Mouse (Mus musculus): ENCODE measurements around the gene Hoxd10.

Gene Hoxd10

DNA sequence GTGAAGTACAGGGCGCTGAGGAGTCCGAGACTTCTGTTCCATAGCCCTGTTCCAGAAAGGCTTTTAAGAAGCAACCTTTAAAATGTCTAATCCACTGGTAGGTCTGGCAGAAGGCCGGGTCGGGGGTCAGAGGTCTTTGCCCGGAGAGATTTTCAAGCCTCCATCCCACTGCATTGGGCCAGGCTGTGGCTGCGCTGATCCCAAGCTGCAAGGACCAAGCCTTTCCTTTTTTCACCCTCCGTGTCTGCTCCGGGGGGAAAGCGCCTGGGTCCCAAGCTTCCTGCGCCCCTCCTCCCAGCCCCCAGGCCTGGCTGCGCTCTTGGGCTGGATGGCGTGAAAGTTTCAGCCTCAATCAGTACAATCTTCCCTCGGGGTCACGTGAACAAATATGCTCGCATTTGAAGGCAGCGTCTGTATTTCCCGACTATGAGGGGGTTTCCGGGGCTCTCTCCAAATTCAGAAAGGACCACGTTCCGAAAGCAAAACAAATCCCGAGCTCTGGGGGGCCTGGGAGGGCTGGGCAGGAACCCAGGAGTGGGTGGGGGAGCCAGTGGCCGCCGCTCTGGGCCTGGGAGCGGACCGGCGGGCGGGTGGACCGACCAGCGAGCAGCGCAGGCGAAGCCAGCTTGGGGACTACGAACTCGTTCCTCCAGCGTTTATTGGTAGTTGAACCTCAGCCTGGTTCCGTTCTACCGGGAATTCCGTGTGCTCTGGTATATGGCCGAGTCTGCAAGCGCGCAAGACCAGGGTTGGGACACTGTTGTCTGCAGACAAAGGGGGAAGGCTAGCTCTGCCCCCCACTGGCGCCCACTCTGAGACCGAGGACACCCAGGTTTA, 44.3 kb downstream of the Hoxd10 start:
- Histone ChIP-seq H3K4me3 (replicated peaks; ENCODE audit: low read length) (peak overlapping the region; percentile 26; the same call in 1 of the 2 replicates), H3K27me3 (ENCODE audit: insufficient read depth, low read length) (peaks cover 99% of the 10 kb centered on the region), H3K4me1 (replicated peaks; ENCODE audit: low read depth, low read length) (peaks cover 45% of the 10 kb centered on the region), H3K36me3 (ENCODE audit: insufficient read depth, low read length) (no peaks in the 10 kb centered on the region), H3K9me3 (ENCODE audit: low read length) (peaks cover 3% of the 10 kb centered on the region; the same call in 1 of the 2 replicates)
- TF ChIP-seq POU5F1 (IDR thresholded peaks at IDR 0.05; ENCODE audit: borderline replicate concordance, low read length), result no peak
- no peak for TF ChIP-seq CTCF (conservative IDR thresholded peaks at IDR 0.05; ENCODE audit: low read length)
- no peak for TF ChIP-seq NANOG (IDR thresholded peaks at IDR 0.05; ENCODE audit: borderline replicate concordance, low read length)

DNA sequence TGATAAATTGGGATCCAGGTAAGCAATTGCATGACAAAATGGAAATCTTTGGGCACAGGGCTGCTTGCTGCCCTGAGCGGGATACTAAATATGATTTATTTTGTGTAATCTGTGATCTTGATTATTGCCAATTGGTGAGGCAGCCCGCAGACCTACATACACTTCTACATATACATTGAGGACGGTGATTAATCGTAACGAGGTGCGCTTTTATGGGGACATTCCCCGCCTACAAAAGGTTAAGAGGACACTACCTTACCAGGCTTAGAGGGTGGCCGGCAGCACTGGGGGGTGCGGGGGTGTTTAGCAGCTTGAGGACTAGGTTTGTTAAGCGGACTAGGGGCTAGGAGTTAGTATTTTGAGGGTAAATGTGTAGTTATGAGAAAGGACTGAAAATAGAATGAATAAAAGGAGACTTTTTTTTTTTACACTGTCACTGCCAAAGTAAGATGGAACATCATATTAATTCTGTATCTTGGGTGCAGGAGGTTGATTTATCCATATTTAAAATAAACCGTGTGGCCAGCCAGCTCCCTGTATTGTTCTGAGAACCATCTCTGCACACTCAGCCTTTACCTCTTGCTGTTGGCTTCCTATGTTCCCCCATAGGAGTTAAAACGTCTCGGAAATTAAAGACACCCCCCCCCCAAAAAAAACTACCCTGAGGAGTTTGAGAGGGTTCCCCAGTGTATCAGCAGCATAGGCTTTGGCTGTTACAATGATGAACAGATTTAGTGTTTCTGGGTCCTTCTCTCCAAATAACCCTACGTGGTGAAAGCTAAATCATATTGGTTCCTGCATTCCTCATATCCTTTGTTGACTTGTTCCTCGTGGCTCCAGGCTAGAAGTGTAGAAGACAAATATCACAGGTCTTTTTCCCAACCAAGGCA, 45.2 kb downstream of the Hoxd10 start:
- Histone ChIP-seq H3K4me3 (replicated peaks; ENCODE audit: low read length) (no peak overlapping the region), H3K4me1 (replicated peaks; ENCODE audit: low read depth, low read length) (peaks cover 40% of the 10 kb centered on the region), H3K27me3 (ENCODE audit: insufficient read depth, low read length) (peaks cover 99% of the 10 kb centered on the region), H3K9me3 (ENCODE audit: low read length) (peaks cover 3% of the 10 kb centered on the region; the same call in 1 of the 2 replicates), H3K36me3 (ENCODE audit: insufficient read depth, low read length) (no peaks in the 10 kb centered on the region)
- TF ChIP-seq NANOG (IDR thresholded peaks at IDR 0.05; ENCODE audit: borderline replicate concordance, low read length), result no peak
- no peak for TF ChIP-seq POU5F1 (IDR thresholded peaks at IDR 0.05; ENCODE audit: borderline replicate concordance, low read length)
- no peak for TF ChIP-seq CTCF (conservative IDR thresholded peaks at IDR 0.05; ENCODE audit: low read length)

DNA sequence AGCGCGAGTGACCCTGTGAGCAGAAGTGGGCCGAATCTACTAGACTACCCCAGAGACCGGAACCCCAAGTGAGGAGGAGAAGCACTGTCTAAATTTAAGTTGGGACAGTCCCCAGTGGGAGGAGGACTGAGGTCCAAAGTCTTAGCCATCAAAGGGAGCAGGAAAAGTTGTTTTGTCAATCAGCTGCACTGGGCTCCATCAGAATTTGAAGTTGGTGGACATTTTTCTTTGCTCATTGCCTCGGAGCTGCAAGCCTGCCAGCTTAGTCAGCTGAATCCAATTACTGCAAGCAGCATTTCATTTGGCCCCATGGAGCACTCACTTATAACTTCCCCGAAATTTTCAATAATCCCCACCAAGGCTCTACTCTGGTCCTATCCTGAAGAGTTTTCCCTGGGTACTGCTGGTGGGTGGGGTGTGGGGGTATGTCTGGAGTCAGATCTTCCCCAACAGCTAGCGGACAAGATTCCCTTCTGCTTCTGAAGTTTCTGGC, 45.9 kb downstream of the Hoxd10 start:
- H3K36me3 ChIP-seq (ENCODE audit: insufficient read depth, low read length), result no peaks in the 10 kb centered on the region
- H3K9me3 ChIP-seq (ENCODE audit: low read length), result peaks cover 3% of the 10 kb centered on the region; the same call in 1 of the 2 replicates
- H3K4me3 ChIP-seq (replicated peaks; ENCODE audit: low read length), result no peak overlapping the region
- TF ChIP-seq CTCF (conservative IDR thresholded peaks at IDR 0.05; ENCODE audit: low read length) (no peak), NANOG (IDR thresholded peaks at IDR 0.05; ENCODE audit: borderline replicate concordance, low read length) (no peak), POU5F1 (IDR thresholded peaks at IDR 0.05; ENCODE audit: borderline replicate concordance, low read length) (no peak)
- H3K27me3 ChIP-seq (ENCODE audit: insufficient read depth, low read length), result peaks cover 99% of the 10 kb centered on the region
- peaks cover 40% of the 10 kb centered on the region for H3K4me1 ChIP-seq (replicated peaks; ENCODE audit: low read depth, low read length)

DNA sequence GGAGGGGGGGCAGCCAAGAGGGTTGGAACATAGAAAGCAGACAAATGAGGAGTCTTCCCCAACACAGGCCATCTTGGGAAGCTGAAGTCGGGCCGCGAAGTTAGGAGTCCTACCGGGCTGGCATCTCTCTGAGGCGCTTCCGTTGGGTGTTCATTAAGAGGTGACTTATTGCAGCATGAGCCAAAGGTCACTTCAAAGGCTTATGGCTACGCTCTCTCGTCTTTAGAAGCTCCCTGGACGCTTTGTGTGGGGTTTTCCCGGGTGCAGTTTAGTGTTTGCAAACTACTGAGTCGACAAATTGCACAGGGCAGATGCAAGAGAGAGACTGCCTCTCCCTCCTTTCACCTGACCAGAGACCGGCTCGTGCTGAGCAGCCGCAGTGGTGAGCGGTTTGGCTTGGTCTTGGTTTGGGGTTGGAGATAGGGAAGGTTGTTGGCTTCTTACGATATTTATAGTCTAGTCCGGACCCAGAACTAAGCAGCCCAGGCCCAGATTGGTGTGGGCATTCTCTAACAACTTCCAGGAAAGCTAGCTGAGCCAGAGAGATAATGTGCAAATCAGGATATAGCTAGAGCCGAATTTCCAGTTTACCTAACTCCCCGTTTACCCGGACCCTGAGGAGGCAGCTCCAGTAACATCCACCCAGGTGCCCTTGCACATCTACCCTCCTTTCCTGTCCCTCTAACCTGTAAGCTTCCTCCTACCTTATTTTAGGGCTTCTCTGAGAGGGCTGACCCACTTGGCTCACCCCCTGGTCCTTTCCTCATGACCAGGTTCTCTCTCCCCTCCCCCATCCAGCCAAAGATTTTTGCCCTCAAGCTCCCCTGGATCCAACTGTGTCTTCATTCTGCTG, 47.1 kb downstream of the Hoxd10 start:
- H3K9me3 ChIP-seq (ENCODE audit: low read length), result peaks cover 6% of the 10 kb centered on the region; the same call in 1 of the 2 replicates
- no peaks in the 10 kb centered on the region for H3K36me3 ChIP-seq (ENCODE audit: insufficient read depth, low read length)
- H3K4me3 ChIP-seq (replicated peaks; ENCODE audit: low read length), result no peak overlapping the region
- peaks cover 40% of the 10 kb centered on the region for H3K4me1 ChIP-seq (replicated peaks; ENCODE audit: low read depth, low read length)
- peaks cover 96% of the 10 kb centered on the region for H3K27me3 ChIP-seq (ENCODE audit: insufficient read depth, low read length)
- TF ChIP-seq POU5F1 (IDR thresholded peaks at IDR 0.05; ENCODE audit: borderline replicate concordance, low read length) (no peak), CTCF (conservative IDR thresholded peaks at IDR 0.05; ENCODE audit: low read length) (no peak), NANOG (IDR thresholded peaks at IDR 0.05; ENCODE audit: borderline replicate concordance, low read length) (no peak)

DNA sequence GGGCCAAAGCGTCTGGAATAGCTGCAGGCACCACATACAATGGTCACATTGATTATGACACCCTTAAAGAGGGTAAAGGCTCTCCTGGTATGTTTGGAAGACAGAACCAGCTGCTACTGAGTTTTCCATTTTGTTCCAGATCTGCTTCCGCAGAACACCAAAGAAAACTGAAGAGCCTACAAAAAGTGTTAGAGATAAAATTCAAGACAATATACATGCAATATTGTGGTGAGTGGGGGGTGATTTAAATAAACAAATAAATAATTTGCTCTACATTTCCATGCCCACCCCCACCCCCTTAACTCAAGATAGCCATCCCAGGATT, 47.7 kb downstream of the Hoxd10 start:
- Histone ChIP-seq H3K36me3 (ENCODE audit: insufficient read depth, low read length) (no peaks in the 10 kb centered on the region), H3K4me3 (replicated peaks; ENCODE audit: low read length) (no peak overlapping the region), H3K27me3 (ENCODE audit: insufficient read depth, low read length) (peaks cover 96% of the 10 kb centered on the region), H3K4me1 (replicated peaks; ENCODE audit: low read depth, low read length) (peaks cover 40% of the 10 kb centered on the region), H3K9me3 (ENCODE audit: low read length) (peaks cover 12% of the 10 kb centered on the region; the same call in 1 of the 2 replicates)
- no peak for TF ChIP-seq NANOG (IDR thresholded peaks at IDR 0.05; ENCODE audit: borderline replicate concordance, low read length)

DNA sequence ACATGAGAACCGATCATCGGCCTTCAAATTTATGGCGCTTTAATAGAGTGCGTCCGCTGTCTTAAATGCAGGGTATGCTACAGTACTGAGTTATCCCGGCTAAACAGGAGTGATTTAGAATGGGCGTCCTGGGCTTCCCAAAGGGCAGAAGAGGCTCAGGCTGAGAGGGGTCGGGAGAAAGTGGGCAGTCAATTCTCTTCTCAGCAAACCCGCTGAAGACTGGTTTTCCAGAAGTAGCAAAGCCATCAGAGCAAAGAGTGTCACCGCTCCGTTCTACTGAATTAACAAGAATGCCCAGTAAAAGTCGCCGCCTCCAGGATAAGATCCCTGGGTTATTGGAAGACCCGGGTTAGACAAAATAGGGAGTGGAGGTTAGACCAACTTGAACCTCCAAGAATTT, 48.1 kb downstream of the Hoxd10 start:
- H3K36me3 ChIP-seq (ENCODE audit: insufficient read depth, low read length), result no peaks in the 10 kb centered on the region
- H3K9me3 ChIP-seq (ENCODE audit: low read length), result peaks cover 13% of the 10 kb centered on the region; the same call in 1 of the 2 replicates
- peaks cover 96% of the 10 kb centered on the region for H3K27me3 ChIP-seq (ENCODE audit: insufficient read depth, low read length)
- no peak overlapping the region for H3K4me3 ChIP-seq (replicated peaks; ENCODE audit: low read length)
- no peak for TF ChIP-seq NANOG (IDR thresholded peaks at IDR 0.05; ENCODE audit: borderline replicate concordance, low read length)
- H3K4me1 ChIP-seq (replicated peaks; ENCODE audit: low read depth, low read length), result peaks cover 36% of the 10 kb centered on the region

DNA sequence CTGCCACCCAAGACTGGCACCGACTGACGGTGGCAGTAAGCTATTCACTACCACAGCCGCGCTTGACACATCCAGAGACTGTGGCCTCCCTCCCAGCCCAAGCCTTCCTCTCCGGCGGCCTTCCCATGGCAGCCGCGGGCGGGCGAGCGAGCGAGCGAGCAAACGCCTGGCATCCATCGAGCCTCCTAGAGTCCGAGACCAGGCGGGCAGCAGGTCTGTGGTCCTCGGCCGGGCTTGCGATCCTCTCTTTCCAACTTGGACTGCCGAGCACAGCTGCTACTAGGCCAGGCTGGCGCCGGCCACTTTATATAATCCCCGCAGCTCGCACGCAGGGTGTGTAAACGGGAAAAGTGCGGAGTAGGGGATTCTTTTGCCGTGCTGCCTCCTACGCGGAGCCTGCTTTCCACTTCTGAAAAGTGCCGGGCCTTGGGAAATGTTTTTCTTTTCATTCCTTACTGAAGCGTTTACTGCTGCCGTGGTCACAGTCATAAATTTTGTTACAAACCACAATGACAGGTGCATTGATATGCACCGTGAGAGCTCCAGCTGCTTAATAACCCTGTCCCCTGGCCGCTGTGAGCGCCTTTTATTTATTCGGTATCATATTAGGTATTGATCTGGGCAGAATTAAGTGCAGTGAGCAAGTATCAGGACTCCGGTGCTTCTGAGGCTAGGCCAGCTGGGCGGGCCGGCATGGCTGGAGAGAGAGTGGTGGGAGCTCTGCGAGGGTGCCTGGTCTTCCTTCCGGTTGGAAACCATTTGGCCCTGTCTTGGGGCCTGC, 48.8 kb downstream of the Hoxd10 start:
- no peak for TF ChIP-seq CTCF (conservative IDR thresholded peaks at IDR 0.05; ENCODE audit: low read length)
- TF ChIP-seq NANOG (IDR thresholded peaks at IDR 0.05; ENCODE audit: borderline replicate concordance, low read length), result no peak
- no peak for TF ChIP-seq POU5F1 (IDR thresholded peaks at IDR 0.05; ENCODE audit: borderline replicate concordance, low read length)
- peak overlapping the region; percentile 46; the same call in 1 of the 2 replicates for H3K4me3 ChIP-seq (replicated peaks; ENCODE audit: low read length)
- H3K27me3 ChIP-seq (ENCODE audit: insufficient read depth, low read length), result peaks cover 96% of the 10 kb centered on the region
- peaks cover 31% of the 10 kb centered on the region for H3K4me1 ChIP-seq (replicated peaks; ENCODE audit: low read depth, low read length)
- H3K36me3 ChIP-seq (ENCODE audit: insufficient read depth, low read length), result no peaks in the 10 kb centered on the region
- peaks cover 13% of the 10 kb centered on the region; the same call in 1 of the 2 replicates for H3K9me3 ChIP-seq (ENCODE audit: low read length)

Data from E14TG2a.4 (cell line).